Mouse (Mus musculus): ENCODE data around the gene Tgfbi.

Gene Tgfbi

DNA sequence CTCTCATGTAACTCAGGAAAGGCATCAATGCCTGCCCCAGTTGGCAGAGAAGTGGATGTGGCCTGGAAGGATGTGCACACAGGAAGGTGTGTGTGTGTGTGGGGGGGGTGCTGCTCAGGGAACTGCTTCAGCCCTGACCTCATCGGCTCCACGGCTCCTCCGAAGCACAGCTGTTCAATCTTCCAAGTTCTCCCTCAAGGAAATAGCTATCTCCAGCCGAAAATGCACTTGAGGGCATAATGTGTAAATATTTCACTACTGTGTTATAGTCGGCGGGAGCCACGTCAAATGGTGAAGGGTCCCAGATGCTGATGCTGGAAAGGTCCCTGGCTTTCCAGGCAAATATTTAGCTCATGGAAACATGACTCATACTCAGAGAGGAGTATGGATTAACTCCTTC, 25.6 kb downstream of the Tgfbi start:
- DNase-seq (ENCODE audit: low spot score) = no peak

- no peak for DNase-seq (ENCODE audit: low spot score)
Measured at GRCm38 (mm10) chr13:56637027-56637426, 27.7 kb downstream of the Tgfbi start.

- DNase-seq (ENCODE audit: low spot score) = no peak
Measured at GRCm38 (mm10) chr13:56641746-56642145, 32.4 kb downstream of the Tgfbi start.

DNA sequence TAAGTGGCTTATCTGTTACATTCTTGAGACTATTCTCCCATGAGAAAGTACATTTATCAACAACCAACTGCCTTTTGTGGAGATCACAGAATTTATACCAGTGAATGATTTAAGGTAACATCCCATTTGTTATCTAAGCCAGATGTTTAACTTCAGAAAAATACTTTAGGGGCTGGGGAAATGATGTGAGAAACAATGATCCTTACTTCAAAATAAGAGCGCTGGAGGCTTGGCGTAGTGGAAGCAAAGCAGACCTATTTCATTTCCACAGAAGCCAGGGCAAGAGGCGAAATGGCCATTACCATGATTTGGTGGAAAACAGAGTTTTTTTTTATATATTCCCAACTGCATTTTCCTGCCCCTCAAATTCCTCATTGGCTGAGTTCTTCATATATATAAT, 34.7 kb downstream of the Tgfbi start:
- no peak for DNase-seq (ENCODE audit: low spot score)

- no peak for DNase-seq (ENCODE audit: low spot score)
Measured at GRCm38 (mm10) chr13:56645744-56646143, 36.4 kb downstream of the Tgfbi start.

DNA sequence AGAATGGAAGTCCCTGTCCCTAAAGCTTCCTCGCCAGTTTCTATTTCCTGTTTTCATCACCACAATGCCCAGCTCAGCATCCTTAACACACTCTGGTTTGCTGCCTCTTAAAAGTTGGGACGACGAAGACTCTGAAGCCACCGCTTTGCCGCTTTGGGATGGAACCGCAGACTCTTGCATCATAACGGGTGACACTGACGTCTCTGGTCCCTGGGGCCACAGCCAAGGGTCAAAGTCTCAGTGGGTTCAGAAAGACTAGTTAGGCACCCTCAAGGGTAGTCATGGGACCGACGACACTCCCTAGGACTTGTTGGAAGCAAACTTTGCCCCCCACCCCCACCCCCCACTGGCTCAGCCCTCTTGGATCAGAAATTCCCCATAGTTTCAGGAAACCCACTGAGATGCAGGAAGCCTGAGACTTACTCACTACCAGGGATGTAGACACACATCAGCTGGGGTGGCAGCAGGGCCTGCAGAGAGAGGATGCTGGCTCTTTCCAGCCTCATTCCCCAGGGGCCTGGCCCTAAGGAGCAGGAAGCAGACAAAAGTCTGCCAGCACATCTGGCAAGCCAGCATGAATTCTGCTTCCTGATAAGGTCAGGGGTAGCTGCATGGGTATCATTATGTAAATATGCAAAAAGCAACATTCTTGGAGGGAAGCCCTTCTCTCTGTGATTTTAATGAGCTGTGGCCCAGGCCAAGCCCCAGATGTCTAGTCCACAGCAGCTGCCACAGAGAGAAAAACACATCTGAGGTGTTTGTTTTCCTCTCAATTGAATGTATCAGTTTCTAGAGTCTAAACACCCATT, 38.5 kb downstream of the Tgfbi start:
- no peak for DNase-seq (ENCODE audit: low spot score)

DNA sequence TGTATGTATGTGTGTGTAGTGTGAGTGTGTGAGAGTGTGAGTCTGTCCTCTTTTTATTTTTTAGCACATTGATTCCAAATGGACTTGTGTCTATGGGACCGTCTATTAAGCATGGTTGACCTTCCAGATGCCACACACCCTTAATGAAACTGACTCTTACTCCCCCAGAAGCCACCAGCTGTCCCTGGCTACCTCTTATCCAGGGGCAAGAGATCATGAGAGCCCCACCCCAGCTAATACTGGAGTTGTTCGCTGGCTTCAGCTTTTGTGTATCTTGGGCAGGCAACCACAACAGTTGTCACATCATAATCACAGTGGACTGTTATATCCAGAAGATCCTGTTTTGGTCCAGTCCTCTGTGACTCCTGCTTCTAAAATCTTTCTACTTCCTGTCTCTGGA, 40.7 kb downstream of the Tgfbi start:
- no peak for DNase-seq (ENCODE audit: low spot score)

GRCm38 (mm10) chr13:56652381-56652780, 43.1 kb downstream of the Tgfbi start:
- DNase-seq (ENCODE audit: low spot score) = no peak

DNA sequence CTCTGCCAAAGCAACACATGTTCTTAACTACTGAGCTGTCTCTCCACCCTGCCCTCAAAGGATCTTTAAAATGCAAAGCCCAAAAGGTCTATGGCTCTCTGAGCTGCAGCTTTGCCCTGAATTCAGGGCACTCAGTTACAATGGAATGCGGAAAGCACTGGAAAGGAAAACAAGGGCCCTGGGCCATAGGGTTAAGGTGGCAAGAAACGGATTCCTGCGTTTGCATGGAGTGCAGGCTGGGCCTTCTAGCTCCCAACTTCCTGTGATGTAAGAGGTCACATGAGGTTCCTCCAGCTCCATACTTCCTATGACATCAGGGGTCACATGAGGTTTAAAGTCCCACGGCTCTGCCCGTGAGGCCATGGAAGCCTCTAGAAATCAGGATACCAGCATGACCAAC, 44.9 kb downstream of the Tgfbi start:
- DNase-seq (ENCODE audit: low spot score) = no peak

- peak; percentile 83 for DNase-seq (ENCODE audit: low spot score)
Measured at GRCm38 (mm10) chr13:56657946-56658512, 48.7 kb downstream of the Tgfbi start.

DNA sequence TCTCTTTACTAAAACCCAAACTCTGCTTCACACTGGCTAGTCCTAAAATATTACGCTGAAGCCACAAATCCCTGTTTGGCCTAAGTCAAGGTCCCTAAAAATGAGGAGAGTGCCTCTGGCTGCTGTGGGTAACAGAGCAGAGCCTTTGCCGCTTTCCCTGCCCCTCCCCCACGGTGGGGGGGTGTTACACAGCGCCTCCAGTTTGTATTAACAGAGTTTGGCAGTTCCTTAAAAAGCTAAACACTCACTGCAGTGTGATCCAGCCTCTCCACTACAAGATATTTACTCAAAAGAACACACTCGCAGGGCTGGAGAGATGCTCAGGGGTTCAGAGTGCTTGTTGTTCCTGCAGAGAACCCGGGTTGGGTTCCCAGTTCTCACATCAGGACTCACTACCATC, 49.6 kb downstream of the Tgfbi start:
- DNase-seq (ENCODE audit: low spot score) = no peak

DNA sequence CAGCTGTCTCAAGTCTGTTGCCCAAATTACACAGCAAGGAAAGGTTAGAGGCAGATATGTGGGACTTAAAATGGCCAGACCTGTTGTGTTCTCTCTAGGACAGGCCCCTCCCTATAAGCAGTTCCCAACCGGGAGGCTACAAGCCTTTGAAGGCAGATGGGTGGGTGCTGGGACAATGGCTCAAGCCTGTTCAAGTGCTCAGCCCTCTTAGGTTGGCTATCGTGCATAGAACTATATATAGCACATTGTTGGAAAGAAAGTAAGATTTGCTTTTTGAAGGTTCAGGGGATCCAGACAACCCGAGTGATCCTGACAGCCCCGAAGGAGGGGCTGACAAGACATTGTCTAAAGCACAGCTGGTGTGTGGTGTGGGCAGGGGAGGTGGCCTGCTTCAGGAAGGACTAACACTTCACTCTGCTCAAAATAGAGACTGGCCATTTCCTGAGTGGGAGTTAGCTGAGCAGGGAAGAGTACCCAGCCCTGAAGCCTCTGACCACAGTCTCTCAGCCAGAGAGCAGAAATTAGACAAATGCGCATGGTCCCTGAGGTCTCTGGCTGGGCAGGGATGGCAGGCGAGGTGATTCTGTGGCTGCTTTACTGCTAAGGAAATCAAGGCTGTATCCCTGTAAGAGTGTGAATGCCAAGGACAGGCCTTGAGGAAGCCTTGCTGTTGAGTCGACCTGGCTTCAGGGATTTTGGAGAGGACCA, 52.7 kb downstream of the Tgfbi start:
- no peak for DNase-seq (ENCODE audit: low spot score)

- DNase-seq (ENCODE audit: low spot score) = no peak
Measured at GRCm38 (mm10) chr13:56664256-56665170, 55.2 kb downstream of the Tgfbi start.

DNA sequence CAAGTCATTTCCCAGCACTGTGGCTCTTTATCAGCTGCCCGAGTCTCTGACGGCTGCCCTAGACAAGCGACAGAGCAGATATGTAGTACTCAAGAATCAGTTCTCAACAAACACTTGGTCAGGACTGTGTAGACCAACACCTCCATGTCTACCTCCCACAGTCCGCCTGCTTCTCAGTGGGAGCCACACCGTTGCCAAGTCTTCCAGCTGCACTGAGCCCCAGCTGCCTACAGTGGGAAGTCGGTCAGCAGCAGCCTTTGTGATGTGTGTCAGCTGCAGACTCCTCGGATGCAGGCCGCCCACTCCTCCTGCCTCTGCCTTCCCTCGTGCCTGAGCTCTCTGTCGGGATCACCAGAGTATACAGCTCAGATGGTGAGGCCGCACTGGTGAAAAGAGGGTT, 61.9 kb downstream of the Tgfbi start:
- DNase-seq (ENCODE audit: low spot score) = no peak

DNA sequence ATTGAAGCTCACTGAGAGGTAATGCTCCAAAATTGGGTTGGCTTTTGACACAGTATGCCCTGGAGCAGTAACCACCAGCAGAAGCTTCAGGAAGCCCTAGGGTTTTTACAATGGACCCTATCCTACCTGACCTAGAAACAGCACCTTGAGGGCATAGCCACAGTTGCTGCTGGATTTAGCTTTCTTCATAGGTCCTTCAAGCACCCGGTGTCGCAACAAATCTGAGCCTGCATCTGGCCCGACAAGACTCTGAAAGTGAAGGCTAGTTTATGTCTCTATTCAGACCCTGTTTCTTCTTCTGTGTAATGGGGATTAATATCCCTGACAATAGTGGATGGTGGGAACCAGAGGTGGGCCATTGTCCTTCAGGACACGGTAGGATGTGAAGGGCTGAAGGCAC, 68.4 kb downstream of the Tgfbi start:
- no peak for DNase-seq (ENCODE audit: low spot score)

DNA sequence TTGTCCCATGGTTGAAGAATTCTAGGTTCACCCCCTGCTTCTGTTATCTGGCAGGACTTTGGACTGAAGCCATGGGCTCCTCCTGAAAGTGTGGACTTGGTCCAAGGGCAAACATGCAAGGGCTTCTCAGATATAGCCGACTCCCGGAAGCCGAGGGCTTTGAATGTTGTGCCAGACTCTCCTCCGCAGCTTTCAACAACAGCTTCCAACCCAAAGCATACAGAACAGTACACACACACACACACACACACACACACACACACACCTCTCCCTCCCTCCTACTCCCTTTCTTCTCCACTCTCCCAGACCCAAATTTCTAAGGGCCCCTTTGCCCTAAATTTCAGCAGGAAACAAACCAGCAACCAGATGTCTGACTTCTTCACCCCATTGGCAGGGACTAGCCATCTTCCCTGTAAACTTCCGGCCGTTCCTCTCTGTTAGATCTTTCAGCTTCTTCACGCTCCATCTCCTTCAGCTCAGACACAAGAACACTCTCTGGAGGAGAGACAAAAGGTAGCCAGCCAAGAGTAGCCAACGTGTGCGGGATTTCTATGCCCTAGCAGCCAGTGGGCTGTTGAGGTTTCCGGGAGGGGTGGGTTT, 69.0 kb downstream of the Tgfbi start:
- no peak for DNase-seq (ENCODE audit: low spot score)

GRCm38 (mm10) chr13:56678826-56679504, 69.6 kb downstream of the Tgfbi start:
- no peak for DNase-seq (ENCODE audit: low spot score)

GRCm38 (mm10) chr13:56681924-56682323, 72.6 kb downstream of the Tgfbi start:
- no peak for DNase-seq (ENCODE audit: low spot score)

- DNase-seq (ENCODE audit: low spot score) = no peak
Measured at GRCm38 (mm10) chr13:56682326-56682725, 73.0 kb downstream of the Tgfbi start.

GRCm38 (mm10) chr13:56683306-56683705, 74.0 kb downstream of the Tgfbi start:
- no peak for DNase-seq (ENCODE audit: low spot score)

Measured in urinary bladder, postnatal 25 days (tissue).